Mouse (Mus musculus): ENCODE measurements at regions not wholly inside any gene's neighbourhood (a gene's known extent, or its start where the extent isn't known, plus 50 kb on each side); places are given as distances from the start of the nearest gene placed in this dataset.

DNA sequence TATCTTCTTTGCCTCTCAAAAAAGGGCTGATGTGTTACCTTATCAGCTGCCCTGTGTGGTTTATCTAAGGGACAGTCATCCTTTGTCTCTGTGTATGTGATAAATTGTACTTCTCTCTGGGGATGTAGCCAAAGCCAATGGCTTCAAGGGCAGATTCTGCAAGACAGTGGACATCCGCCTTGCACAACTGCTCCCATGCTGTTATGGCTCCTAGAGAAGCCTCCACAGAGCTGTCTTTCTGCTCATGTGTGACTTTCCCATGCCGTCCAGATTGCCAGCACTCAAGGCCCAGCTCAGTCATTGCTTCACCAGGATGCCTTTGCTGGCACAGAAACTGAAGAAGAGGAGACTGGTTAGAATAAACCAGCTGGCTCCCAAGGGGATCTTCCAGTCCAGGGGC is 74.6 kb upstream of the Pax6 start:
- WGBS: 69% methylated on average over 2 of the region's 2 CpGs

GRCm38 (mm10) chr2:105604553-105605116 is 64.1 kb upstream of the Pax6 start:
- Histone ChIP-seq H3K4me1 (ENCODE audit: control insufficient read depth, insufficient read depth, low read length) (0 out of 2 replicates have a peak, but pooled peaks cover 6% of the 10 kb centered on the region), H3K9ac (ENCODE audit: low read length) (no peak overlapping the region), H3K27ac (ENCODE audit: low read length) (no peak overlapping the region), H3K9me3 (replicated peaks; ENCODE audit: control insufficient read depth, low read length) (no peaks in the 10 kb centered on the region), H3K27me3 (ENCODE audit: control insufficient read depth, insufficient read depth, low read length) (no peaks in the 10 kb centered on the region), H3K4me3 (ENCODE audit: low read length) (no peak overlapping the region), H3K36me3 (ENCODE audit: control insufficient read depth, insufficient read depth) (no peaks in the 10 kb centered on the region), H3K4me2 (ENCODE audit: low read depth, low read length) (no peak overlapping the region)
- no peak for ATAC-seq (replicated peaks; ENCODE audit: extremely low read depth, insufficient read depth, low FRiP score)
- 40% methylated on average over 11 of the region's 11 CpGs for WGBS

More for the DNA sequence above, 74.6 kb upstream of the Pax6 start:
- Histone ChIP-seq H3K27ac (ENCODE audit: low read length) (no peak overlapping the region), H3K4me3 (ENCODE audit: low read length) (no peak overlapping the region), H3K9ac (ENCODE audit: low read length) (no peak overlapping the region), H3K4me1 (ENCODE audit: control insufficient read depth, insufficient read depth, low read length) (no peaks in the 10 kb centered on the region), H3K9me3 (replicated peaks; ENCODE audit: control insufficient read depth, low read length) (no peaks in the 10 kb centered on the region), H3K4me2 (ENCODE audit: low read depth, low read length) (no peak overlapping the region), H3K27me3 (ENCODE audit: control insufficient read depth, insufficient read depth, low read length) (no peaks in the 10 kb centered on the region), H3K36me3 (ENCODE audit: control insufficient read depth, insufficient read depth) (no peaks in the 10 kb centered on the region)
- ATAC-seq (replicated peaks; ENCODE audit: extremely low read depth, insufficient read depth, low FRiP score): no peak

DNA sequence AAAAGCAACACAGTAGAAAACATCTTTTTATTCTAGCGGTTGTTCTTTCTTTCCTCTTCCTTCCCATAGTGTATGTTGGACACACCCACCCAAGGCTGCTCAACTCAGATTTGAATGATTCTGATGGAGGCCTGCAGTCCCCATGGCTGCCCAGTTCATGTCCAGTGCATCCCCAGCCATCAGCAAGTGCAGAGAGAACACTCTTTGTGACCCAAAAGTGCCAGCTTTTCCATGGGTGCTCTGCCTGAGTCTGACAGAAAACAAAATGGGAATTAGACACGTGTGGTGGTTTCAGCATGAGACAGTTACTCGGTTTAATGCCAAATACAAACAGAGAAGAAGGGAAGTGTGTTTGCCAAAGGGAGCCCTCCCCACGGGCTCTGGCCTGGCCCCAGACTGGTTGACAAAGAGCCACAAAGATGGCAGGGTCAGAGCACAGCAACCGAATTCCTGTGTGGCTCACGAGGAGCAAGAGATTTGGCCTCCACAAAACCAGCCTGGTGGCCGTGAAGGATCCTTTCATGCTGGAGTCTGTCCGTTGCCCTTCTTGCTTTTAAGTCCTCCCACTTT is 60.6 kb upstream of the Pax6 start:
- H3K9me3 ChIP-seq (replicated peaks; ENCODE audit: control insufficient read depth, low read length): no peaks in the 10 kb centered on the region
- H3K9ac ChIP-seq (ENCODE audit: low read length): no peak overlapping the region
- no peak overlapping the region for H3K27ac ChIP-seq (ENCODE audit: low read length)
- ATAC-seq (replicated peaks; ENCODE audit: extremely low read depth, insufficient read depth, low FRiP score): no peak
- H3K27me3 ChIP-seq (ENCODE audit: control insufficient read depth, insufficient read depth, low read length): peaks cover 3% of the 10 kb centered on the region; the same call in 1 of the 2 replicates
- H3K4me3 ChIP-seq (ENCODE audit: low read length): no peak overlapping the region
- no peaks in the 10 kb centered on the region for H3K36me3 ChIP-seq (ENCODE audit: control insufficient read depth, insufficient read depth)
- WGBS: 74% methylated on average over 8 of the region's 8 CpGs
- no peak overlapping the region for H3K4me2 ChIP-seq (ENCODE audit: low read depth, low read length)
- peaks cover 6% of the 10 kb centered on the region; the same call in 1 of the 2 replicates for H3K4me1 ChIP-seq (ENCODE audit: control insufficient read depth, insufficient read depth, low read length)

DNA sequence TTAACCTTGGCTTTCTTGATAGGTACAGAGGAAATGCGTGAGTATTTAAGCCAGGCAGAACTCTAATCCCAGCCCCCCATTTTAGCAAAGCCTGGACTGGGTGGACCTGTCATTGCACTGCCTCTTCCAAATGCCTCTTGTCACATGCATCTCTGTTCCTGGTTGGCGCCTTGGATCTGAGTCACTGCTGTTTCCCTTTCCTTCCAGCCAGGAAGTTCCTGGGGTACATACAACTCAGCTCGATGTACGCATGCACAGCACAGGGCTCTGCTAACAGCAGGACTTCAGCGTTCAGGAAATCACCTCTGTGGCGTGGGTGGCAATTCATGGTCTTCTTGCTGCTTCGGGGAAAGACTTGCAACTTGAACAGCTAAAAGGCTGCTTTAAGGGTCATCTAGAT is 59.9 kb upstream of the Pax6 start:
- WGBS: 55% methylated on average over 7 of the region's 7 CpGs
- Histone ChIP-seq H3K27ac (ENCODE audit: low read length) (no peak overlapping the region), H3K4me3 (ENCODE audit: low read length) (no peak overlapping the region), H3K9ac (ENCODE audit: low read length) (no peak overlapping the region), H3K27me3 (ENCODE audit: control insufficient read depth, insufficient read depth, low read length) (peaks cover 3% of the 10 kb centered on the region; the same call in 1 of the 2 replicates), H3K4me2 (ENCODE audit: low read depth, low read length) (no peak overlapping the region), H3K4me1 (ENCODE audit: control insufficient read depth, insufficient read depth, low read length) (peaks cover 6% of the 10 kb centered on the region; the same call in 1 of the 2 replicates), H3K36me3 (ENCODE audit: control insufficient read depth, insufficient read depth) (no peaks in the 10 kb centered on the region), H3K9me3 (replicated peaks; ENCODE audit: control insufficient read depth, low read length) (no peaks in the 10 kb centered on the region)
- no peak for ATAC-seq (replicated peaks; ENCODE audit: extremely low read depth, insufficient read depth, low FRiP score)

DNA sequence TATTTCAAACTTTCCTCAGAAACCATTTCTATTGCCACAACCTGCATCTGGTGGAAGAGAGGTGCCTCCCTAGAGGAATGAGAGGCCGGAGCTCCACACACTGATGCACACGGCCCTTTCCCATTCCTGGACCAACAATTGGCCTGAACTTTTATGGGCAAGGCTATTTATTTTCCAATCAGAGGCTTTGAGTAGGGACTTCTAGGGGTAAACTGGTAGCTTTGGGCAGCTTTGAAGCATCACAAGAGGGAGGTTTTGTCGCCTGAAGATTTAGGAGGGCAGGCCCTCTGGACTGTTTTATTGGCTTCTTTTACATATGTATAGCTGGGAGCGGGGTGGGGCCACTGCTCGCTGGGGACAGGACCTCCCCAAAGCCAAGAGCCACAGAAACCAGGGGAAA is 57.7 kb upstream of the Pax6 start:
- Histone ChIP-seq H3K27me3 (ENCODE audit: control insufficient read depth, insufficient read depth, low read length) (peaks cover 3% of the 10 kb centered on the region; the same call in 1 of the 2 replicates), H3K4me3 (ENCODE audit: low read length) (no peak overlapping the region), H3K27ac (ENCODE audit: low read length) (no peak overlapping the region), H3K9ac (ENCODE audit: low read length) (no peak overlapping the region), H3K4me1 (ENCODE audit: control insufficient read depth, insufficient read depth, low read length) (peaks cover 1% of the 10 kb centered on the region), H3K9me3 (replicated peaks; ENCODE audit: control insufficient read depth, low read length) (no peaks in the 10 kb centered on the region), H3K36me3 (ENCODE audit: control insufficient read depth, insufficient read depth) (no peaks in the 10 kb centered on the region), H3K4me2 (ENCODE audit: low read depth, low read length) (no peak overlapping the region)
- 77% methylated on average over 5 of the region's 5 CpGs for WGBS
- no peak for ATAC-seq (replicated peaks; ENCODE audit: extremely low read depth, insufficient read depth, low FRiP score)

GRCm38 (mm10) chr2:105611651-105612050 is 57.0 kb upstream of the Pax6 start:
- ATAC-seq (replicated peaks; ENCODE audit: extremely low read depth, insufficient read depth, low FRiP score): no peak
- peaks cover 3% of the 10 kb centered on the region; the same call in 1 of the 2 replicates for H3K27me3 ChIP-seq (ENCODE audit: control insufficient read depth, insufficient read depth, low read length)
- H3K36me3 ChIP-seq (ENCODE audit: control insufficient read depth, insufficient read depth): no peaks in the 10 kb centered on the region
- no peak overlapping the region for H3K9ac ChIP-seq (ENCODE audit: low read length)
- no peaks in the 10 kb centered on the region for H3K9me3 ChIP-seq (replicated peaks; ENCODE audit: control insufficient read depth, low read length)
- no peak overlapping the region for H3K4me3 ChIP-seq (ENCODE audit: low read length)
- no peak overlapping the region for H3K27ac ChIP-seq (ENCODE audit: low read length)
- WGBS: 29% methylated on average over 4 of the region's 4 CpGs
- H3K4me2 ChIP-seq (ENCODE audit: low read depth, low read length): no peak overlapping the region
- peaks cover 2% of the 10 kb centered on the region for H3K4me1 ChIP-seq (ENCODE audit: control insufficient read depth, insufficient read depth, low read length)

- no peak overlapping the region for H3K4me3 ChIP-seq (ENCODE audit: low read length)
- 16% methylated on average over 21 of the region's 21 CpGs for WGBS
- H3K4me1 ChIP-seq (ENCODE audit: control insufficient read depth, insufficient read depth, low read length): peaks cover 2% of the 10 kb centered on the region
- no peak overlapping the region for H3K27ac ChIP-seq (ENCODE audit: low read length)
- no peak overlapping the region for H3K9ac ChIP-seq (ENCODE audit: low read length)
- peak overlapping the region; percentile 45 for H3K4me2 ChIP-seq (ENCODE audit: low read depth, low read length)
- H3K36me3 ChIP-seq (ENCODE audit: control insufficient read depth, insufficient read depth): no peaks in the 10 kb centered on the region
- H3K9me3 ChIP-seq (replicated peaks; ENCODE audit: control insufficient read depth, low read length): no peaks in the 10 kb centered on the region
- ATAC-seq (replicated peaks; ENCODE audit: extremely low read depth, insufficient read depth, low FRiP score): no peak
- H3K27me3 ChIP-seq (ENCODE audit: control insufficient read depth, insufficient read depth, low read length): peaks cover 3% of the 10 kb centered on the region; the same call in 1 of the 2 replicates
These were observed 56.5 kb upstream of the Pax6 start for GRCm38 (mm10) chr2:105612051-105612664.

DNA sequence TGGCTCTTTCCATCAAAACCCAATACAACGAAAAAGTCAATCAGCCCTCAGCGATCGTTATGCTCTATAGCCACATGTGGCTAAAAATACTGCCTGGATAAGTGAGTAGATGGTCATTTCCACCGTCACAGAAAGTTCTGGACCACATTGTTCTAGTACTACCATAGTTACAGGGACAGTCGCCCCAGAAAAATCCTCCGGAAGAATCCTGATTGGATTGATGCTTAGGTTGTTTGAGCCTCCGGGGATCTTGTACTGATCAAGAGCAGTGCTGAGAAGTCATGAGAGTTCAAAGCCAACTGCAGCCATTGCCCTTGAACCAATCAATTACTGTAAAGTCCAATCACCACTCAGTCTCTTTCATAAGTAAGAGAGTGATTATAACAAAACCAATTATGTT is 56.0 kb upstream of the Pax6 start:
- H3K4me3 ChIP-seq (ENCODE audit: low read length): no peak overlapping the region
- no peak overlapping the region for H3K9ac ChIP-seq (ENCODE audit: low read length)

GRCm38 (mm10) chr2:105613243-105613642 is 55.5 kb upstream of the Pax6 start:
- Histone ChIP-seq H3K4me1 (ENCODE audit: control insufficient read depth, insufficient read depth, low read length) (peaks cover 2% of the 10 kb centered on the region), H3K36me3 (ENCODE audit: control insufficient read depth, insufficient read depth) (no peaks in the 10 kb centered on the region), H3K9ac (ENCODE audit: low read length) (no peak overlapping the region), H3K4me2 (ENCODE audit: low read depth, low read length) (no peak overlapping the region), H3K27ac (ENCODE audit: low read length) (no peak overlapping the region), H3K4me3 (ENCODE audit: low read length) (no peak overlapping the region), H3K27me3 (ENCODE audit: control insufficient read depth, insufficient read depth, low read length) (peaks cover 3% of the 10 kb centered on the region; the same call in 1 of the 2 replicates), H3K9me3 (replicated peaks; ENCODE audit: control insufficient read depth, low read length) (no peaks in the 10 kb centered on the region)
- 80% methylated on average over 6 of the region's 6 CpGs for WGBS
- no peak for ATAC-seq (replicated peaks; ENCODE audit: extremely low read depth, insufficient read depth, low FRiP score)

More for the DNA sequence above, 56.0 kb upstream of the Pax6 start:
- WGBS: 43% methylated on average over 7 of the region's 7 CpGs
- no peak for ATAC-seq (replicated peaks; ENCODE audit: extremely low read depth, insufficient read depth, low FRiP score)
- Histone ChIP-seq H3K27ac (ENCODE audit: low read length) (no peak overlapping the region), H3K36me3 (ENCODE audit: control insufficient read depth, insufficient read depth) (no peaks in the 10 kb centered on the region), H3K4me1 (ENCODE audit: control insufficient read depth, insufficient read depth, low read length) (peaks cover 2% of the 10 kb centered on the region), H3K4me2 (ENCODE audit: low read depth, low read length) (peak overlapping the region; percentile 45), H3K27me3 (ENCODE audit: control insufficient read depth, insufficient read depth, low read length) (peaks cover 3% of the 10 kb centered on the region; the same call in 1 of the 2 replicates), H3K9me3 (replicated peaks; ENCODE audit: control insufficient read depth, low read length) (no peaks in the 10 kb centered on the region)

All from heart, embryonic 16.5 days (tissue).